Mouse (Mus musculus): Measurements from ENCODE around the gene Ppef2. TPM values are rescaled to one million over a fixed set of nuclear protein-coding genes. Genes with fewer than 3 reads are reported as not detected.

Gene Ppef2
- polyA plus RNA-seq, 1 experiment from 2014 or later = not detected

DNA sequence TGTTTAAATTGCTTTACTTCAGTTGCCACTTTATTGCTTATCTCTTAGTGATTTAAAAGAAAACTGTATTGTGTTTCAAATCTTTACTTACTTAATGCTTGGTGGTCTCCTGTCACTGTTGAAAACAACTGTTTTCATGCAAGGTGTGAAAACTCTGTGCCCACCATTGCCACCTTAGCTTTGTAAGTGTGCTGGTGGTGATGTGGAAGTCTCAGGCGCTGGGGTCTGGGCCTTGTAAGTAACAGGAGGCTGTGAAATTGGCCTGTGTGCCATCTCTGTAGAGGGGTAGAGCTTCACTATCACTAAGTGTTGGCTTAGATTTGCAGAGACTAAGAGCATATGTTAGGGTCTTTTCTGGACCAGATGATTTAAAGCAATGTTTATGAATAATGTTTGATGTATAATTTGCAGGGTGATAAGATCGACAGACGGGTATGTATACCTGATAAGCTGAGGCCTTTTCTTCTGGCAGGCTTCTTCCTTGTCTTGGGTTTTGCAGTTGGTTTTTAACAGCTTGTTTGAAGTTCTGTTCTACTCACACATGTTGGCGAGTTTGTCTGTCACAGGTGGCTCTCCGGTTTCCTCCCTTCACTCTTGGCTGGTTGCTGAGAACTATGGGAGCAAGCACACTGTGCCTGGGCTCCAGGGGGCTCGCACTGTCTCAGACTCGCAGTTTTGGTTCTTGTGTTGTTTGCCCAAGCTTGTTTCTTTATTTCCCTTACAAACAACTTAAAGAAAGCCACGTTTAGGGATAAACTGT lies 72.8 kb downstream of the Ppef2 start:
- 75% methylated on average over 8 of the region's 8 CpGs for WGBS (ENCODE audit: insufficient replicate concordance)
- no peak overlapping the region for H3K4me3 ChIP-seq (replicated peaks)
- ATAC-seq (ENCODE audit: low read depth) (no peak), DNase-seq (no peak)
- H3K27ac ChIP-seq = no peak overlapping the region
- no peak overlapping the region for H3K4me2 ChIP-seq
- no peaks in the 10 kb centered on the region for H3K27me3 ChIP-seq
- H3K36me3 ChIP-seq = peaks cover 69% of the 10 kb centered on the region
- H3K9me3 ChIP-seq (replicated peaks) = no peaks in the 10 kb centered on the region
- no peak overlapping the region for H3K9ac ChIP-seq
- H3K4me1 ChIP-seq (replicated peaks) = no peaks in the 10 kb centered on the region

Other genes starting within 250 kb of the Ppef2 start
- gene Cdkl2, start 212.4 kb downstream of the Ppef2 start, polyA plus RNA-seq (2015; fragmentation: Nextera tagmentation; extraction: Ambion mirVana) = 0.17 and 0.21 TPM in 2 replicates
- gene G3bp2, start 172.6 kb downstream of the Ppef2 start, polyA plus RNA-seq (2015; fragmentation: Nextera tagmentation; extraction: Ambion mirVana) = 79.7 and 93.4 TPM in 2 replicates
- gene Uso1, start 118.3 kb downstream of the Ppef2 start, polyA plus RNA-seq (2015; fragmentation: Nextera tagmentation; extraction: Ambion mirVana) = 23.9 and 28.3 TPM in 2 replicates
- not detected in 2 replicates for gene U90926, start 40.9 kb downstream of the Ppef2 start, polyA plus RNA-seq (2015; fragmentation: Nextera tagmentation; extraction: Ambion mirVana)
- 3.6 and 3.9 TPM in 2 replicates for gene Naaa, start 21.9 kb upstream of the Ppef2 start, polyA plus RNA-seq (2015; fragmentation: Nextera tagmentation; extraction: Ambion mirVana)
- 26.8 and 32.6 TPM in 2 replicates for gene Sdad1, start 54.2 kb upstream of the Ppef2 start, polyA plus RNA-seq (2015; fragmentation: Nextera tagmentation; extraction: Ambion mirVana)
- gene Cxcl9, start 71.8 kb upstream of the Ppef2 start, polyA plus RNA-seq (2015; fragmentation: Nextera tagmentation; extraction: Ambion mirVana) = 0.05 TPM in 1 of 2 replicates, not detected in the other
- gene Art3, start 75.5 kb upstream of the Ppef2 start, polyA plus RNA-seq (2015; fragmentation: Nextera tagmentation; extraction: Ambion mirVana) = 1.3 and 1.9 TPM in 2 replicates
- 8.4 and 11.5 TPM in 2 replicates for gene Cxcl10, start 92.6 kb upstream of the Ppef2 start, polyA plus RNA-seq (2015; fragmentation: Nextera tagmentation; extraction: Ambion mirVana)
- gene Nup54, start 178.9 kb upstream of the Ppef2 start, polyA plus RNA-seq (2015; fragmentation: Nextera tagmentation; extraction: Ambion mirVana) = 39.6 and 45.0 TPM in 2 replicates

Data from liver, embryonic 13.5 days (tissue).